Mouse (Mus musculus) embryonic facial prominence, embryonic 11.5 days (tissue): ENCODE measurements around the gene Eef2kmt. TPM values are rescaled to one million over a fixed set of nuclear protein-coding genes. Genes with fewer than 3 reads are reported as not detected.

Experiments used
- ATAC-seq: fragments of 200-750 bp; cut with Nextera tagmentation; replicated peaks from 2 replicates; pipeline ENCODE4 v1.8.0; 2017; ENCODE audit warnings: low read depth; ENCODE audit not compliant: insufficient number of reproducible peaks, low FRiP score, low TSS enrichment
- DNase-seq: peaks from one replicate; pipeline ENCODE4 v3.0.0-alpha.2; 2015; ENCODE audit warnings: low spot score
- H3K27ac ChIP-seq: fragments of 300-500 bp; sonication (generic); replicated peaks from 2 replicates; pipeline ENCODE4 v1.5.1; 2014; ENCODE audit warnings: mild to moderate bottlenecking, low read depth, low read length, control low read depth
- H3K27me3 ChIP-seq: fragments of 300-500 bp; sonication (generic); 2 replicates; pipeline ENCODE4 v1.6.1; 2014; ENCODE audit warnings: mild to moderate bottlenecking, low read length, moderate library complexity, mixed read lengths; ENCODE audit not compliant: control insufficient read depth, insufficient read depth
- H3K36me3 ChIP-seq: fragments of 300-500 bp; sonication (generic); replicated peaks from 2 replicates; pipeline ENCODE4 v1.6.1; 2014; ENCODE audit warnings: low read depth, mild to moderate bottlenecking, low read length, moderate library complexity, mixed read lengths; ENCODE audit not compliant: control insufficient read depth, insufficient read depth
- H3K4me1 ChIP-seq: fragments of 300-500 bp; sonication (generic); 2 replicates; pipeline ENCODE4 v1.6.1; 2014; ENCODE audit warnings: low read length, mixed read lengths; ENCODE audit not compliant: control insufficient read depth, insufficient read depth
- H3K4me2 ChIP-seq: fragments of 300-500 bp; sonication (generic); 2 replicates; pipeline ENCODE4 v1.6.1; 2014; ENCODE audit warnings: low read depth, mild to moderate bottlenecking, control low read depth, low read length, moderate library complexity
- H3K4me3 ChIP-seq: fragments of 300-500 bp; sonication (generic); 2 replicates; pipeline ENCODE4 v1.5.1; 2014; ENCODE audit warnings: low read depth, low read length, control low read depth
- H3K9ac ChIP-seq: fragments of 300-500 bp; sonication (generic); replicated peaks from 2 replicates; pipeline ENCODE4 v1.6.1; 2014; ENCODE audit warnings: mild to moderate bottlenecking, control low read depth, low read length
- H3K9me3 ChIP-seq: fragments of 300-500 bp; sonication (generic); replicated peaks from 2 replicates; pipeline ENCODE4 v1.6.1; 2016; ENCODE audit warnings: mild to moderate bottlenecking, low read length, inconsistent platforms, mixed read lengths; ENCODE audit not compliant: control insufficient read depth
- WGBS: fragments of 180-500 bp; shearing (Covaris S2); extraction: QIAGEN DNeasy Blood & Tissue Kit; methylation state at CpG from one replicate; pipeline ENCODE4 v1.1.7; 2014; 5-methylcytosine and 5-hydroxymethylcytosine counted together
- polyA plus RNA-seq: library from polyadenylated mRNA; unstranded; fragments of >200 nt; fragmentation: Nextera tagmentation; extraction: Ambion mirVana; gene quantifications from 2 replicates; pipeline ENCODE4 v1.2.1, GENCODE M21; 2014

Gene Eef2kmt
- 13.3 and 15.6 TPM in 2 replicates for polyA plus RNA-seq

GRCm38 (mm10) chr16:5255779-5256496 is at the start of gene Eef2kmt:
TSS of gene Eef2kmt (minus strand) at chr16:5255983.
- no peaks in the 10 kb centered on the region for H3K9me3 ChIP-seq
- WGBS: 3% methylated on average over 57 of the region's 57 CpGs
- H3K4me3 ChIP-seq: peak within 1 kb of the TSS; percentile 52
- peak within 1 kb of the TSS; percentile 71 for H3K9ac ChIP-seq
- no peaks in the 10 kb centered on the region for H3K36me3 ChIP-seq
- DNase-seq (peak; percentile 100), ATAC-seq (peak; percentile 95)
- no peaks in the 10 kb centered on the region for H3K27me3 ChIP-seq
- H3K4me2 ChIP-seq: peak within 1 kb of the TSS; percentile 74
- peak within 1 kb of the TSS; percentile 47; the same call in 1 of the 2 replicates for H3K27ac ChIP-seq
- no peaks in the 10 kb centered on the region for H3K4me1 ChIP-seq

DNA sequence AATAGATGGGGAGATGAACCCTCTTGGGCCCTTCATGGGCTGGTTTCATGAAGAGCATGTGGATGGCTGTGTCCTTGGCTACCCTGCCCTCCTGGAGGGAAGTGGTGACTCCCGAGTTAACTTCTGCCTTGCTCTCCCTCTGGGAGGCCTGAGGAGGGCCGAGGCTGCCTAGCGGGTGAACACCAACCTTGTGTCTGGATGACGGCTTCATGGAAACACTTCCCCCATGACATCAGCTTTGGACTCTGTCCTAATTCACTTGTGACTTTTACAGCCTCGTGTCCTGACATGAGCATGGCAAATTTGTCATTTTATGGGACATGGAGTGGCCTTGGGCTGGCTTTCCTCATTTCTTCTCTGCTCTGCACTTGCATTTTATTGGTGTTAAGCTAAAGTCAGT is 39.5 kb upstream of the Eef2kmt start:
- Histone ChIP-seq H3K27ac (no peak overlapping the region), H3K36me3 (no peaks in the 10 kb centered on the region), H3K4me1 (no peaks in the 10 kb centered on the region), H3K4me2 (no peak overlapping the region), H3K9me3 (no peaks in the 10 kb centered on the region), H3K9ac (no peak overlapping the region), H3K4me3 (no peak overlapping the region), H3K27me3 (no peaks in the 10 kb centered on the region)
- ATAC-seq (no peak), DNase-seq (no peak)
- 75% methylated on average over 5 of the region's 5 CpGs for WGBS

DNA sequence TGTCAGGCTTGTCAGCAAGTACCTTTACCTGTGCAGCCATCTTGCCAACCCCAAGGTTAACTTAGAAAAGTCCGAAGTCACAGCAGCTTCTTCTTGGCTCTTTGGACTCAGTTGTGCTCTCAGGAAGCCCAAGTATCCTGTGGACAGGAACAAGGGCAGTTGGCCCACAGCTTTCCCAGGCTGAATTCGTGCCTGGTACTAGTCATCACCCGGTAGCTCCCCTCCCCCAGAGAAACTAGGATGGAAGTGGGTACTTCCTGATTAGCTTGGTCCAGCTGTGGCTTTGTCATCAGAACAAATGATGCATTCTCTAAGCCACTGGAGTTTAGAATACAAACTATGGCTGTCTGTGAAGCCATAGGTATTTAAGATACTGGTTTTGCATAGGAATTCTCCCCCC is 29.6 kb upstream of the Eef2kmt start:
- H3K36me3 ChIP-seq: no peaks in the 10 kb centered on the region
- no peak for ATAC-seq
- H3K9me3 ChIP-seq: no peaks in the 10 kb centered on the region
- H3K4me2 ChIP-seq: no peak overlapping the region
- H3K9ac ChIP-seq: no peak overlapping the region
- H3K27me3 ChIP-seq: no peaks in the 10 kb centered on the region
- WGBS: 42% methylated on average over 3 of the region's 3 CpGs
- H3K4me3 ChIP-seq: no peak overlapping the region
- no peak overlapping the region for H3K27ac ChIP-seq
- no peaks in the 10 kb centered on the region for H3K4me1 ChIP-seq
- DNase-seq: no peak

DNA sequence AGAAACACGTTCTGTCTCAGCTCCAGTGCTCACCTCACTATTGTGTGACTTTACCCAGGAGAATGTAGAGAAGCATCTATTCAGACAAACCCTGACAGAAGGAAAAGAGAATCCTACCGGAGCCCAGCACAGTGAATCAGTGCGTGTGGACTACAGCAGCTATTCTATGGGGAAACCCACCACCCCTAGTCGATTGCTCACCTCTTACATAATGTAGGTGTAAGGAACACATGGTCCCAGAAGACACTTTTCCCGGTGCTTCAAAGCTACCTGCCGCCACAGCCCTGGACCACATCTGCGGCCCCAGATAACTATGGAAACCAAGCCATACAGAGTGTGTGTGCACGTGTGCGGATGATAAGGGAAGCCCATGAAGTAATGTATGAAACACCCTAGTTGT is 26.9 kb upstream of the Eef2kmt start:
- Histone ChIP-seq H3K36me3 (no peaks in the 10 kb centered on the region), H3K4me2 (no peak overlapping the region), H3K4me1 (no peaks in the 10 kb centered on the region), H3K27me3 (no peaks in the 10 kb centered on the region), H3K4me3 (no peak overlapping the region), H3K27ac (no peak overlapping the region), H3K9ac (no peak overlapping the region), H3K9me3 (no peaks in the 10 kb centered on the region)
- 85% methylated on average over 9 of the region's 9 CpGs for WGBS
- DNase-seq (no peak), ATAC-seq (no peak)

GRCm38 (mm10) chr16:5279571-5280222 is 23.9 kb upstream of the Eef2kmt start:
- H3K27me3 ChIP-seq: no peaks in the 10 kb centered on the region
- DNase-seq: no peak
- H3K9me3 ChIP-seq: no peaks in the 10 kb centered on the region
- WGBS: 75% methylated on average over 5 of the region's 5 CpGs
- H3K4me3 ChIP-seq: no peak overlapping the region
- H3K9ac ChIP-seq: no peak overlapping the region
- ATAC-seq: no peak
- H3K27ac ChIP-seq: no peak overlapping the region
- no peaks in the 10 kb centered on the region for H3K4me1 ChIP-seq
- H3K36me3 ChIP-seq: no peaks in the 10 kb centered on the region
- no peak overlapping the region for H3K4me2 ChIP-seq

GRCm38 (mm10) chr16:5272371-5272770 is 16.6 kb upstream of the Eef2kmt start:
- DNase-seq (no peak), ATAC-seq (no peak)
- H3K4me2 ChIP-seq: no peak overlapping the region
- H3K27me3 ChIP-seq: no peaks in the 10 kb centered on the region
- no peaks in the 10 kb centered on the region for H3K9me3 ChIP-seq
- H3K9ac ChIP-seq: no peak overlapping the region
- no peak overlapping the region for H3K27ac ChIP-seq
- H3K36me3 ChIP-seq: no peaks in the 10 kb centered on the region
- 83% methylated on average over 3 of the region's 3 CpGs for WGBS
- no peaks in the 10 kb centered on the region for H3K4me1 ChIP-seq
- H3K4me3 ChIP-seq: no peak overlapping the region

DNA sequence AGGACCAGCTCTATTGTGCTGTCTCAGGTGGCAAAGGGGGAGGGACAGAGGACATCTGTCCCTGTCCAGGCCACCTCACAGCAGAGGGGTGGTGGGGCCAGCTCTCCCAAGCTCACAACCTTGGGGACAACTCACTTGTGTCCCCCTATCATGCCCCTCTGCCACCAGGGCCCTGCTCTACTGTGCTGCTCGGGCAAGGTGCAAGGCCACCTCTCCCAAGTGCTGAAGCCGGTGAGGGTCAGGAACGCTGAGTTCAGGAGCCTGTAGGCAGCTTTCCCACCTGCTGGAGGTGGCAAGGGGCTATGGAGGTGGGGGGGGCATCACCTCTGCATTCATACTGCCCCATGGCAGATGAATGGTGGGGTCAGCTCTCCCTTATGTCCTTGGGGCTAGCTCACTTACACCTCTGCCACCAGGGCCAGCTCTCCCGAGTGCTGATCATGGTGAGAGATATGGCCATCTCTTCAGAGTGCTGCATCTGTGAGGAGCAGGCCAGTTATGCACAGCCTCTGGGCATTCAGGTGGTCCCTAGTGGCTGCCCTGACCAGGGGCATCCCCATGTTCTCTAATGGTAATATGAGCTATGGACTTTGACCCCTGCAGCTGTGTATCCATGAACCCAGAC is 15.7 kb upstream of the Eef2kmt start:
- Histone ChIP-seq H3K9me3 (no peaks in the 10 kb centered on the region), H3K4me2 (no peak overlapping the region), H3K36me3 (no peaks in the 10 kb centered on the region), H3K4me1 (no peaks in the 10 kb centered on the region), H3K27ac (no peak overlapping the region), H3K9ac (no peak overlapping the region), H3K27me3 (no peaks in the 10 kb centered on the region), H3K4me3 (no peak overlapping the region)
- WGBS: 74% methylated on average over 4 of the region's 4 CpGs
- ATAC-seq (0 out of 2 replicates have a peak, but pooled peaks have one; percentile 39), DNase-seq (no peak)

- Histone ChIP-seq H3K27me3 (no peaks in the 10 kb centered on the region), H3K4me2 (no peak overlapping the region), H3K36me3 (no peaks in the 10 kb centered on the region), H3K4me3 (no peak overlapping the region), H3K27ac (no peak overlapping the region), H3K9me3 (no peaks in the 10 kb centered on the region), H3K9ac (no peak overlapping the region), H3K4me1 (no peaks in the 10 kb centered on the region)
- ATAC-seq (peak; percentile 48; the same call in 1 of the 2 replicates), DNase-seq (no peak)
- WGBS: 77% methylated on average over 7 of the region's 7 CpGs
These were observed 8.1 kb upstream of the Eef2kmt start for GRCm38 (mm10) chr16:5263926-5264325.
